Mouse (Mus musculus) lung, postnatal 4 days (tissue): ENCODE measurements at regions not wholly inside any gene's neighbourhood (a gene's known extent, or its start where the extent isn't known, plus 50 kb on each side); places are given as distances from the start of the nearest gene placed in this dataset.

Experiments used
- DNase-seq, 2 experiments: peaks; one replicate each; pipeline ENCODE4 v3.0.0; 2021

DNA sequence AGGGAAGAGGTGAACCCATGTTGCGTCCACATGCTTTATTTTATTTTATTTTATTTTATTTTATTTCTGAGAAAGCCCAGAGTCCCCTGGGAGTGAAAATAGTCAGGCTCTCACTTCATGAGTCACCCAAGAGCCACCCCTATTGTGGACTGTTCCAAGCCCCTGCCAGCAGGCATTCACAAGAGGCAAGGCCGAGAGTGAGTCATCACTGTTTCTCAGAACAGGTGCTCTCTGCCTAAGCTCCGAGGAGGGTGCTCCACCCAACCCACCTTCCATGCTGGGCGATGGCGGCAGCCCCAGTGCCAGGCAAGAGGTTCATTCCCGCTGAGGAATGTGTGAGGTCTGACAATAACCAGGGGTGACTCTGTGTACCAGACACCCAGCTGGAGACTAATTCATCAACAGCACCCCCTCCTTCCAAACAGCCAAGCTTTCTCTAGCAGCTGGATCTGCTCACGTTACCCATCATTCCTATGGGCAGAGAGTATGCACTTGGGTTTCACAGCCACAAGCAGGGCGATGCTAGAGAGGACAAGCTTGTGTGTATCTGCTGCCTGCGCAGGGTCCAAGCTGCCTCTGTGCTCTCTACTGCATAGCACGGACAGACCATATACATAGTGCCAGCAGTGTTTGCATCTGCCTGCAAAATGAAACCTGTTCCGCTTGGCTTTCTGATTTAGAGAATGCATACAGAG is 122.8 kb downstream of the Zfp706 start:
- peak in 1 of 2 experiments; percentile 54 for DNase-seq

DNA sequence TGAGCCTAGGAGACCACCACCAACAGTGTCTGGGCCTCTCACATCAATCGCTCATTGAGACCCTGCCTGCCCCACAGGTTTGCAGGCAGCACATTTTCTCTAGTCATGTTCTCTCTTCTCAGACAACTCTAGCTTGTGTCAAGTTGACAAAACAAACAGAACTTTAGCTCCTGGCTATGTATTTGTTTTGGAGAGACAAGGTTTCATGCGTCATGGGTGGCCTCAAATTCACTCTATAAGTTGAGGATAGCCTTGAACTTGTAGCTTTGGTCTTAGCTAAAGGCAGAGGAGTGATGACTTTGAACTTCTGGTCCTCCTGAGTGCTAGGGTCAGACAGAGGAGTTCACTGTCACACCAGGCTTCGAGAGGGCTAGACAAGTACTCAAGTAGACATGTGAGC is 123.5 kb downstream of the Zfp706 start:
- DNase-seq = no peak

DNA sequence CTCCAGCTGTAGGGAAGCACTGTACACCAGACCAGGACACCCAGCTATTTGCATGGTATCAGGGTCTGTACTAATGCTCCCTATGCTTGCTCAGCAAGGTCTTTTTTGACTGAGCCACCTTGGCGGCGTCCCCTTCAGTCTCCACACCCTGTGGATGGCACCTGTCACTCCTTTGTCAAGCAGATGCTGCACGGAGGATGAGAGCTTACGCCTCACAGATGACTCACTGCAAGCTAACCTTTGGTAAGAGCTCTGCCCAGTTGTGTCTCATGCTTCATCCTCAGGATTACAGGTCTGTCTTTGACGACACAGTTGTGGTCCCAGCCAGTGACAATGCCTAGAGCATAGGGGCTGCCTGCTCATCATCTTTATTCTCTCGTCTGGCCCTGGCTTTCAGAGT is 124.4 kb downstream of the Zfp706 start:
- no peak for DNase-seq

DNA sequence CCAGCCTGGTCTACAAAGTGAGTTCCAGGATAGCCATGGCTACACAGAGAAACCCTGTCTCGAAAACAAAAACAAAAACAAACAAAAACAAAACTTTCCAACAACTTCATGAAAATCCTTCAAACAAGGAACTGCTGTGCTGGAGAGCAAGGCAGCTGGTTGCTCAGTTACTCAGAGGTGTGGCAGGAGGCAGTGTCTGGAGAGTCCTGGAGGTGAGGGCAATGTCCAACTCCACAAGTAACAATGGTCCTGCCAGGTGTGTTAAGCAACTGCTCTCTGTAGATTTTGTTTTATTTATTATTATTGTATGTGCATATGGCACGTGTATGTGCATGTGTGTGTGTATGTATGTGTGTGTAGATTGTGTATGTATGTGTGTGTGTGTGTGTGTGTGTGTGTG is 126.0 kb downstream of the Zfp706 start:
- DNase-seq = no peak

DNA sequence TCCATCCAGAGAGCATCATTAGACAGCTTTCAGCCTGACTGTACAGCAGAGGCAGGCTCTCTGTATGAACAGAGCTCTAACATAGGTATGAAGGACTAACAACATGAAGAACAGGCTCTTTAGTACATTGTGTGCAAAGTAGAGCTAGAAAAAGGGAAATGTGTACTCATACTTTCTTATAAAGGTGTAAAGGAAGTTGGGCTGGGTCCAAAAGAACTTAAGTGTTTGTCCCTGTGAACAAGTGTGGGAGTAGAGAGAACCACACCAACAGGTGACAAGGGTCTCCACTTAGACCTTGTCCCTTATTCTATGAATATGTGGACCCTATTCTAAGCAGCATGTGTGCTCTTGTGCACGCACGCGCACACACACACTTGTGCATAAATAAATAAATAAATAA is 127.0 kb downstream of the Zfp706 start:
- no peak for DNase-seq

DNA sequence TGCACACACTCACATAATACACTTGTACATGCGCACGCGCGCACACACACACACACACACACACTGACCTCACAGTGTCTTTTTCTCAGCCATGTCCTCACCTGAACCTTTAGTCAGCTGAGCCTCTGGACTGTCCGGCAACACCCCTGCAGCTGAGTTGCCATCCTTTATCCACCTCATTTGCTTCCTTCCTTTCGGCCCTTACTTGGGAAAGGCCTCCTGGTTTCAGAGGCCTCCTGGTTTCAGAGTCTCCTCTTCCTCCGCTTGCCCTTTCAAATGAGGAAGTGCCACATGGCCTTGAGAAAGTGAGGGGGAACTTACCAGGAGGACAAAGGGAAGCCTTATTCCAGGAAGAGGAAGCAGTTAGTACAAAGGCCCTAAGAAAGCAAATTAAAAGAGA is 128.0 kb downstream of the Zfp706 start:
- no peak for DNase-seq

DNA sequence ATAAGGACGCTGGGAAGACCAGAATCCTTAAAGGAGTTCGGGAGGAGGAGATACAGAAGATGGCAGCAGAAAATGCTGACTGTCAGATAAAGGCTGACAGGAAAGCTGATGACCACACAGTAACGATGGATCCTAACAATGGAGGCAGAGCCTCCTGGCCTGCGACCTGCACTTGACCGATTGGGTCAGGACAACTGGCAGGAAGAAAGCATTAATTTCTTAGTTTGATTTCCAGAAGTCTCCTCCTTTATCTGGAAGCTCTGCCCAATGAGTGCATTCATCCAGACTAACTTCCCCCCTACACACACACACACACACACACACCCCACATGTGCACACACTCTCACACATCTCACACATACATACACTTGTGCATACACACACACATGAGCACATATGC is 128.6 kb downstream of the Zfp706 start:
- DNase-seq = no peak

DNA sequence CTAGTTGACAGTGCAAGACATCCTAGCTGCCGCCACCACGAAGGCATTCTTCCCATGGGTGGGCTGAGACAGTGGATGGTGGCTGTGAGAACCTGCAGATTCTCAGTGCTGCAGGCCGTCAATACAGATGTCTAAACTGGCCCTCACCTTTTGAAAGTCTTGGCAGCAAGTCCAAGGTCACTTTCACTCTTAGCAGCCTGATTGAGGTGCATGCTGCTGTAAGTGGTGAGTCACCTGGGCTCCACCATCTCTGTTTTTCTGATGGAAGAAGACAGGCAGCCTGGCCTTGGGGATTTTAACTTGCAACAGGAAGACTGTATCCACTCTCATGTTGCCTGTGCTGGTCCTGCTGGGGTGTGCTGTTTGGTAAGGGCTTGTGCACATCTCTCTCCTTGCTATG is 129.3 kb downstream of the Zfp706 start:
- DNase-seq = no peak

DNA sequence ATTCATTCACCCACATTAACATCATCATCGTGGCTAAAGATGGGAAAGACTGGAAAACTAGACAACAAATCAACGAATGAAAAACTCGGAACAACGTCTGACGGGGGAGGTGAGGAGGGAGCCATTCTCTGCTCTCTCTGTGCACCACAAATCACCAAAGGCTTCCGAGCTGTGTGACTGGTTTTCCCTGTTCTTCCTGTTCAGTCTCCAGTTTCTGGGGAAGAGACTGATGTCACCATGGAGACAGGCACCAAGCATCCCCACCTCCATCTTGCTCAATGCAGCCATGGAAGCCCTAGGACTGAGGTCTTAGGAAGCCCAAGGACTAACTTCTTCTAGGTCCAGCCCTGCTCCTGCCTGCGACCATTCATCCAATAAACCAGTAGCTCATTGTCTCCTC is 130.1 kb downstream of the Zfp706 start:
- DNase-seq = no peak

DNA sequence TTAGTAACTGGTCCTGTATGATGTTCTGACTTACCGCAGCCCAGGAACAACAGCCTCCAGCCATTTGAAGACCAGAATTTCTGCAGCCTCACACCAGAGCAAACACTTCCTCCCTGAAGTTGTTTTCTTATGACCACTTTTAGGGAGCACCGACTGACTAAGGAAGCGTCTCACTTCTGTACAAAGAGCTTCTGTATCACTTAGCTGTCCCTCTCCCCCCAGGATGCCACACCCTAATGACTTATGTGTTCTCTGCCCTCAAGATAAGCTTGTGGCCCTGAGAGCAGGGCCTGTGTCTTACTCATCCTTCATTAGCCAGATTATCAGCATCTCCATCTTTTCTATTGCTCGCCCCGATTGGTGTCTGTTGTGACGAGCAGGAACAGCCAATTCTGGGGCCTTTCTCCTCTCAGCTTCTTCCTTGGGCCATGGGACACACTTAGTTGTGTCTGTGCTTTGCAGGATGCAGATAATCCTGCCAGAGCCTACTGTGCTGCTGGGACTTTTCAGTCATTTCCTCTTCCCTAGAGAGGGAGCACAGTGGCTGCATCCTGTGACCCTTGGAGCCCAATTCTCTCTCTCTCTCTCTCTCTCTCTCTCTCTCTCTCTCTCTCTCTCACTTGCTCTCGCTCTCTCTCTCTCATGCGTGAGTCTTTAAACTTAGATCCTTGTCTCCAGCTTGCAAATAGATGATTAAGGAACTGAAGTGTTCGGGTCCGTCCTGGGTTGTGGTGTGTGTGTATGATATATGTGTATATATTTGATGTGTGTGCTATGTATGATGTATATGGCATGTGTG is 131.4 kb downstream of the Zfp706 start:
- DNase-seq = peak in 1 of 2 experiments; percentile 43

DNA sequence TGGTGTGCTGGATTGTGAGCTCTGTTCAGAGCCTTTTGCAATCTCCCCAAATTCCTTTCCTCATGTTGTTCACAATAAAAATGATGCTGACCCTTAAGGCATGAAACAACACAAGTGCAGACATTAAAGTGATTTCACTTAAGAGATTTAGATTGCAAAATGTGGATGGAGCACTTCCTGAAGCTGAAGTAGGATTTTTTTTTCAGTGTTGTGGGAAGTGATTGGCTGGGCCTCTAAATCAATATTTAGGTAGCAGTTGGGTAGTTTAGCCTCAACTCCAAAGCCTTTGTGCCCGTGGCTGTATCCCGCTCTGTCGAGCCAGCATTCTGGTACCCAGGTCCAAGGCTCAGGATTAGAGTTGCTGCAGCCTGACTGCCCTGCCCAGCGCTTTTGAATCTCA is 133.0 kb downstream of the Zfp706 start:
- no peak for DNase-seq

DNA sequence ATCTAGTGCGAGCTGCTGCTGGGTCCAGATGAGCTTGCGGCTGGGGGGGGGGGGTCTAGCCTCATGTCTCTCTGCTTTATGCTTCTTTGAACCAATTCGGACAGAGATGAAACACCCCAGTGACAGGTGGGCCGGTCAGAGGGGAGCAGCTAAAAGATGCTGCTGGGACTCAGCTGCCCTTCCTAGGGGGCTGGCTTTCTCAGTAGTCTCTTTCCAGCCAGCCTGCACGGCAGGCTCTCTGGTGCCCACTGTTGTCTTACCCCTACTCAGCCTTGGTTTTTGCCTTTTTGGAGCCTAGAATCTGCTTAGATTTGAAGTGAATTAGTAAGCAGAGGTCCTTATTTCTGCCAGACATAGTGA is 133.7 kb downstream of the Zfp706 start:
- DNase-seq = no peak

DNA sequence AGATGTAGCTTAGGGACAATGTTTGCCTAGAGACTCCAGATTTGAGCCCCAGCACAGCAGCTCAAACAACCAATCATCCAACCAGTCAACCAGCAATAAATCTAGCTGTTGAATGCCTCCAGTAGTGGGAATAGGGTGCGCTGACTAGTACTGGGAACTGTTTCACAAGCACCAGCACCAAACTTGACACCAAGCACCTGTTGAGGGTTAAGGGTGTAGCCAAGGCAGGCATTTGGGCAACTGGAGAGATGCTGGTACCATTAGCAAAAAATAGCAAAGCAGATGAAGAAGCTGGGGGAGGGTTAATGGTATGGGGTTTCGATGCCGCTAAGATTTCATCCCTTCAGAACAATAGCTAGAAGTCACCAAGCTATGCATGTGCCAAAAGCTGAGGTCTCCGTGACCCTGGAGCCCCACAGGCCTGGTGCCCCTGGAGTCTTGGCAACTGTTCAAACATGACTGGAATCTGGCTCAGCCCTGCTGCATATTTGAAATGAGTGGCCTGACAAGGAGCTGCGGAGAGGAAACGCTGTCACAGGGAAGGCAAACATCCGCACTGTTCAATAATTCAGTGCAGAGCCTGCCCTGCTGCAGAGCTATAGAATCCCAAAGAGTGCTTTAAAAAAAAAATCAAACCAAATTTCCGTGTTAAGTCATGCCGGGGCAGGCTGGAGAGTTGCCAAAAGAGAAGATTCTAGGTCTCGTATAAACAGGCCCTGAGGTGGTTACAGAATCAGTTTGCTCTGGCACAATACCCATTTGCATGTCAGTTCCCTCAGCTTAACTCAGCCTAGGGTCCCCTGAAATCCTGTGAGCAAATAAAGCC is 134.3 kb downstream of the Zfp706 start:
- DNase-seq = peak; percentile 82 to 91

DNA sequence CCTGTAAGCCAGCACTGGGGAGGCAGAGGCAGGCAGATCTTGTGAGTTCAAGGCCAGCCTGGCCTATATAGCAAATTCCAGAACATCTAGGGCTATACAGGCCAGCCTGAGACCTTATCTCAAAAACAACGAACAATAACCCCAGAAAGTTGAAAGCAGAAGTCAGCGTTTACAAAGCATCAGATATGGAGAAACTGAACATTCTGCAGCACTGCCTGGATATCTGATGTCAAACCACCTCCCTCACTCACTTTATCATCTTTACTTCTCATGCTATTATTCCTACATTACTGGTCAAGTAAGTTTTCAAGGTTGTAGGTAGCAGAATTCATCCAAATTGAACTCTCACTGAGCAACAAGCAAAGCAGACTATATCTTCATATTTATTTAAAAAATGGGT is 135.0 kb downstream of the Zfp706 start:
- DNase-seq = no peak

DNA sequence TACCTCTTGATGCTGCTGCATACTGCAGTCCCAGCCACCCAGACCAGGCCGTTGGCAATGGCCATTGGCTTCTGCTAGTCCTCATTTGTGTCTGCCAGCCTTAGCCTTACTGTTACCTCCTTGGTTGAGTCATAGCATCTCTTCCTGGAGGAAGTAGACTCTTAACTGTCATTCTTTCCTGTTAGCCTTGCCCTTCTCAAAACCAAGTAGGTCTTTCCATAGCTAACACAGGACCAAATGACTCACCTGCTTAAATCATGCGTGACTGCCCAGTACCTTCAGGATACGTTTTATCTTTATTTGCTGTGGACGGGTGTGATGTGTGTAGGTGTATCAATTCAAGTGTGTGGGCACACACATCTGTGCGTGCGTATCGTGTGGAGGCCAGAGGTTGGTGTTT is 136.9 kb downstream of the Zfp706 start:
- DNase-seq = no peak

DNA sequence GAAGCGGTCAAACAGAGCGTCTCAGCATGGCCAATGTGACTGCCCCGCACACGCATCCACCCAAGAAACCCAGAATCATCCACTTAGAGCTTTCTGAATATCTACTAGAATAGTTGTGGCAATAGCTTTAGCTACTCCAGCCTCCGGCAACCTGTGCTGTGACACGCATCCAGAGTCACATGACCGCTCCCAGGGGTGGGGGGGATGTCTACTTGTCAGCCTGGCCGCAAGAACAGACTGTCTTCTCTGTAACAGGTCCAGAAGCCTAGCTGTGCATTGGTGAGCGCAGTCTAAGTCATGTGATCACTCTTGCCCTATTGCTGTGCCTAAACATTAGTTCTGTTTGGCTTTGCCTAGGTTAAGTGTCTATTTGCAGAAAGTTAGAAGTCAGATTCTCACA is 137.5 kb downstream of the Zfp706 start:
- no peak for DNase-seq

DNA sequence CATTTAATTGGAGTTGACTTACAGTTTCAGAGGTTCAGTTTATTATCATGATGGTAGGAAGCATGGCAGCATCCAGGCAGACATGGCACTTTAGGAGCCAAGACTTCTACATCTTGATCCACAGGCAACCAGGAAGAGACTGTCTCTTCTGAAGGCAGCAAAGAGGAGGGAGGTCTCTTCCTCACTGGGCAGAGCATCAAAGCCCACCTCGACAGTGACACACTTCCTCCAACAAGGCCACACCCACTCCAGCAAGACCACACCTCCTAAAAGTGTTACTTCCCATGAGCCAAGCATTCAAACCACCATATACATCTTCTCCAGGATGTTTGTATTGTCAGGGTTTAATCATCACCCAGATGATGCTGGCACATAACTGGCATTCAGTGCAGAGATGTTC is 141.5 kb downstream of the Zfp706 start:
- DNase-seq = peak; percentile 38 to 44

DNA sequence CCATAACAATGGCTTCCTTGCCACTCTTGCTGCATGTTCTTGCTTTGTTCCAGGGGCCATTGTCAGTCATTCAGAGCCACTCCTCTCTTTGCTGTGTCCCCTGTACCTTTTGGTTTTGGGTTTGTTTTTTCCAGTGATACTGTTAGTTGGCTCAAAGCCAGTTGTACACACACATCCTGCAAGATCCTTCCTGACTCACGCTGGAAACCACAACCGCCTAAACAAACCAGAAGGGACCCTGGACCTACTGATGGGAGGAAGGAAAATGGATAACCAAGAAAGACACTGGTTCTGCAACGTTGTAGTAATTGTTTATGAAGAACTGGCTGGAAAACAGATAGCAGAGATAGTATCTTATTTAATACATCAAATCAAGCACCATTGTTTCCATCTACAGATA is 142.2 kb downstream of the Zfp706 start:
- DNase-seq = no peak

DNA sequence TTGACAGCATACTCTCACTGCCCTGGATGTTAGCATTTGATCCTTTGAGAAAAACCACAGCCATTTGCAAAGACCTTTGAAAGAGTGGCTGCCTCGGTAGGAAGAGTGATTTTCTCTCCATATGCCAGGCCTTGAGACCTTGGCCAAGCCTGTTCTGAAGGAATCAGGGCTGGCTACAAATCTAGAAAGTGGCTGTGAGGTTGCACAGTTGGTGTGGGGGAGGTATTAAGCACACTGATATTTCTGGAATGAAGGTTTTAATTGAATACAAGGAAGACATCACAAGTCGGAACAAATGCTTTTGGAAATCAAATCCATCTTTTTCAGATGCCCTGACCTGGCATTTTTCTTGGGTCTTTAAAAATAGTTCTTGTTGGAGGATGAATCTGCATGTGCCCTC is 143.5 kb downstream of the Zfp706 start:
- DNase-seq = no peak

DNA sequence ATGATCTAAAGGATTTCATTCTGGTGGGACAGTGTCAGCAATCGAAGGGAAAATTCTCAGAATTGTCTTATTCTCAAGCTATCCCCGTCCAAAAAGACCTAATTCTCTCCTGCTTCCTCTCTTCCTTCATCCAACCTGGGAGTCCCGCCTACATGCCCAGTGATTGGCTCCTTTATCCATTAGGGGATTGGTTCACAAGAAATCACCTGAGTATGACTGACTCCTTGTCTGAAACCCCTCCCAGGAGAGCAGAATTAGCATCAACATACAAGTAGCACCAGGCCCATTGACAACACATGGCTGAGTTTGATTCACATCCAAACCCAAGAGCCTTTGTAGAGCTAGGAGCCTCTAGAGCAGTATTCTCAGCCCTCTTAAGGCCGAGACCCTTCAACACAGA is 148.9 kb downstream of the Zfp706 start:
- no peak for DNase-seq

DNA sequence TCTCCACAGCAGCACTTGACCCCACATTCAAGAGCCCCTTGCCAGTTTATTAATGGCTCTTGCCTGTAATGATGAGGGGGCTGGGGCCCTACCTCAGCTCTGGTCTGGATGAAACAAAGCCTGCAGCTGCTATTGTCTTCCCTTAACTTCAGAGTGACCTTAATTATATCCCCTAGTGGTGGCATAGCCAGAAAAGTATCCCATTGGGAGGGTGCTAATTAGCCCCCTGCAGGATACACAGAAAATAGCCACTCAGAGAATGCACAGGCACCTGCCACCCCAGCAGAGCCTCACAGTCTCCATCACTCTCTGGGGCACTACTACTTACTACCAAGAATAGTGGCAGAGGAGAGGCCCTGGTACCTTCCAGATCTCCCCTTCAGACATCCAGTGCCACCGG is 150.0 kb downstream of the Zfp706 start:
- no peak for DNase-seq

DNA sequence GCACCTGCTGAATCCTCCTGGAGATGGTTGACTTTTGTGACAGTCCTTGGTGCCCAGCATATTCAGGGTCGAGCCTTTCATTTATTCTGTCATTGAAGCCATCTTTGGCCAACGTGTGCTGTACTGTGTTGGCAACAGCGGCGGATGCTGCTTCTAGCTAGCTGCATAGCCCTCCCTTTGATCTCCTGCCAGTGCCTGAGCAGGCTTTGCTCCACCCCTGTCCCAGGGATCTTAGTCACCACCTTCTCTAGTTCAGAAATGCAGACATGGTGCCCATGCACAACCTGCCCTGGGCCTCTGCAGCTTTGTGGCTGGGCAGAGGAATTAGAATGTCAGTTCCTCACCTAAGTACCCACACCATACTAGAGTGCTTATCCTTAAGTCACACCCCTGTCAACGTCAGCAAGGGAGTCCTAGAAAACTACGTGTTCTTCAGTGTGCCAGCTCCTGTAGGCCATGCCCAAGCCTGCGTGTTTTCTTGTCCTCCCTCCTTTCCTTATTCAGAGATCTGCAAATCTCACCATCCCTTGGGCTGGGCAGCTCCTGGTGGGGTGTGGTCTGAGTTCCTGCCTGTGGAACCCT is 151.9 kb downstream of the Zfp706 start:
- peak; percentile 64 to 82 for DNase-seq

DNA sequence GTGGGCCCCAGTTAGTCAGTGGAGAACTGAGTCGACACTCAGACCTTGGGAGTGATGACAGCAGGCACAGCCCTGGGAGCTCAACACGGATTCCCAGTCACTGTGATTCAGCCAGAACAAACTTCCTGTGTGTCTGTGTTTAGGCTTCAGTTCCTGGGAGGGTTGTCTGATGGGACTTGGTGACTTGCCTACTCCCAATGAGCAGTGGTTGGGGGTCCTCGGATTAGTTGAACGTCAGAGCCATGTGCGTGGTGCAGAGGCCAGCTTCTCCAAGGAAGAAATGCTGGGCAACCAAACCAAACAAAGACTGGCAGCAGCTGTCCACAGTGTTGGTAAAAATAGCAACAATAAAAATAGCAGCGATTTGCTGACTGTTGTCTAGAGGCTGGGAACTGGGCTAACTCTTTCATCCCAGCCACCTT is 152.7 kb downstream of the Zfp706 start:
- DNase-seq = peak; percentile 49 to 65
